Mouse (Mus musculus) lung, postnatal 0 days (tissue): ENCODE results near the gene Cog4.
"Not testable (repeated sequence)": the region's sequence is repeated elsewhere in the genome, so short reads cannot be mapped to it uniquely, and the experiment has no call there.

Experiments
- CTCF ChIP-seq: IDR thresholded peaks from 2 replicates; pipeline ENCODE4 v1.5.1; 2016; ENCODE audit warnings: antibody characterized with exemption, mild to moderate bottlenecking
- EP300 ChIP-seq: IDR thresholded peaks from 2 replicates; pipeline ENCODE4 v1.6.1; 2016; ENCODE audit warnings: antibody characterized with exemption, mild to moderate bottlenecking, control low read depth

DNA sequence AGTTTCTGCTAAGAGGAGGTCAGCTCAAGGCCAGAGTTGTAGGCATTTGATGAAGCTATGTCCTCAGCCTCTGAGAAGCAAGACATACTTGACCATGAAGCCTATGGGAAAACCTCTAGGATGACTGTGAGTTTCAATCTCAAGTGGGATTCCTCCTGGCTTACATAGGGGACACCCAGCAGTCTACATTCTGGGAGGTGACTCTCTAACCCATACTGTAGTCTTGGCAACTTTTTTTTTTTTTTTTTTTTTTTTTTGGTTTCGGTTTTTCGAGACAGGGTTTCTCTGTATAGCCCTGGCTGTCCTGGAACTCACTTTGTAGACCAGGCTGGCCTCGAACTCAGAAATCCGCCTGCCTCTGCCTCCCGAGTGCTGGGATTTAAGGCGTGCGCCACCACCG lies 83.3 kb downstream of the Cog4 start:
- TF ChIP-seq CTCF, EP300: not testable (repeated sequence)
